Comparison of ENCODE assay signal across 21 mouse cellular contexts in genomic region chr17:25723470-25723869, GRCm38 (mm10). TPM values are rescaled to one million over a fixed set of nuclear protein-coding genes. Genes with fewer than 3 reads are reported as not detected.
"Had no signal": no experiment of that assay in that cellular context is flagged by ENCODE, and none has a peak within 500 bp of the region (broad histone marks: within the 10 kb centered on the region; RNA-seq: fewer than 3 reads in every experiment).

No protein-coding gene starts in this region.

- DNase-seq: kidney, adult 11 months; kidney, adult 8-10 months; kidney, postnatal 14 days; liver, embryonic 13.5 days; lung, adult 2 months; lung, postnatal 14 days; lung, postnatal 4 days; midbrain, embryonic 14.5 days; right cerebral cortex, postnatal 25 days; spleen, adult 18-20 months; thymus, postnatal 25 days had no signal

- H3K9ac ChIP-seq: liver, embryonic 13.5 days; neural tube, embryonic 15.5 days; stomach, embryonic 15.5 days had no signal

- H3K9me3 ChIP-seq: liver, embryonic 13.5 days; neural tube, embryonic 15.5 days; stomach, embryonic 15.5 days had no signal

- H3K4me3 ChIP-seq: liver, embryonic 13.5 days; myocyte; neural tube, embryonic 15.5 days; stomach, embryonic 15.5 days had no signal

- H3K27me3 ChIP-seq: stomach, embryonic 15.5 days had no signal

- H3K27ac ChIP-seq: liver, embryonic 13.5 days; neural tube, embryonic 15.5 days; stomach, embryonic 15.5 days had no signal

- H3K36me3 ChIP-seq: neural tube, embryonic 15.5 days had no signal

- H3K4me2 ChIP-seq: liver, embryonic 13.5 days; neural tube, embryonic 15.5 days; stomach, embryonic 15.5 days had no signal

RNA-seq across cellular contexts. Expression of gene Gng13, which starts 6.5 kb away (rescaled TPM):
- total RNA-seq: liver, adult 2 months; megakaryocyte progenitor cell, adult 5-6 weeks; monocyte, adult 5-6 weeks had no signal
- polyA plus RNA-seq: liver, adult 2 months; liver, embryonic 16.5 days; lung, adult 2 months had no signal

RNA-seq across cellular contexts. Expression of gene Mslnl, which starts 12.4 kb away (rescaled TPM):
- total RNA-seq: left cerebral cortex, postnatal 14 days; left cerebral cortex, postnatal 4 days; liver, adult 2 months; megakaryocyte progenitor cell, adult 5-6 weeks; monocyte, adult 5-6 weeks had no signal
- polyA plus RNA-seq: kidney, embryonic 16.5 days; liver, adult 2 months; liver, embryonic 13.5 days; liver, embryonic 16.5 days; midbrain, embryonic 14.5 days; myocyte; neural tube, embryonic 15.5 days; stomach, embryonic 15.5 days had no signal

RNA-seq across cellular contexts. Expression of gene Msln, which starts 30.7 kb away (rescaled TPM):
- total RNA-seq: megakaryocyte progenitor cell, adult 5-6 weeks; monocyte, adult 5-6 weeks had no signal
- polyA plus RNA-seq: midbrain, embryonic 14.5 days had no signal
